Mouse (Mus musculus) adrenal gland, postnatal 25 days (tissue): Measurements from ENCODE around the gene Irx2. TPM values are rescaled to one million over a fixed set of nuclear protein-coding genes. Genes with fewer than 3 reads are reported as not detected.
A peak's percentile ranks its signal among the peaks of the same experiment; 100 is the strongest.

Experiments used
- DNase-seq: peaks from one replicate; pipeline ENCODE4 v3.0.0; 2021; ENCODE audit warnings: mixed read lengths
- total RNA-seq: library from RNA; stranded (reverse); gene quantifications from 2 replicates; pipeline ENCODE4 v1.2.3, GENCODE M21; 2021

Irx2 gene
- total RNA-seq, 1 experiment from 2014 or later: 0.15 TPM

DNA sequence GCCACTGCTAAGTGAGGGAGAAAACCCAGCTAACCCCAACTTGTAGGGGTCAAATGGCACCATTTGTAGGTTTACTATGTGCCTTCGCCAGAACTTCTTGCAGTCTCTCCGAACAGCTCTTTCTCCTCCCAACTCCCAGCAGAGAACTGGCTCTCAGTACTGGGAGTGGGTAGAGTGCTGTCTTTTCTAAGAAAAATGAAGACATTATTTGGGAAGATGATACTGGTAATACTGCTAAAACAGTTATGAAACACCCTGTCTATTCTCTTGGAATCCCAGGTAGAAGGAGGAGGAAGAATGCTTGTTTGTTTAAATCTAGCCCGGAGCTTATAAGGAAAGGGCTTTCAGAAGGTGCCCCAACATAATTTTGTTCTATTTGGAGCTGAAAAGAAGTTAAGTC lies 8.9 kb downstream of the Irx2 start:
- DNase-seq: no peak

DNA sequence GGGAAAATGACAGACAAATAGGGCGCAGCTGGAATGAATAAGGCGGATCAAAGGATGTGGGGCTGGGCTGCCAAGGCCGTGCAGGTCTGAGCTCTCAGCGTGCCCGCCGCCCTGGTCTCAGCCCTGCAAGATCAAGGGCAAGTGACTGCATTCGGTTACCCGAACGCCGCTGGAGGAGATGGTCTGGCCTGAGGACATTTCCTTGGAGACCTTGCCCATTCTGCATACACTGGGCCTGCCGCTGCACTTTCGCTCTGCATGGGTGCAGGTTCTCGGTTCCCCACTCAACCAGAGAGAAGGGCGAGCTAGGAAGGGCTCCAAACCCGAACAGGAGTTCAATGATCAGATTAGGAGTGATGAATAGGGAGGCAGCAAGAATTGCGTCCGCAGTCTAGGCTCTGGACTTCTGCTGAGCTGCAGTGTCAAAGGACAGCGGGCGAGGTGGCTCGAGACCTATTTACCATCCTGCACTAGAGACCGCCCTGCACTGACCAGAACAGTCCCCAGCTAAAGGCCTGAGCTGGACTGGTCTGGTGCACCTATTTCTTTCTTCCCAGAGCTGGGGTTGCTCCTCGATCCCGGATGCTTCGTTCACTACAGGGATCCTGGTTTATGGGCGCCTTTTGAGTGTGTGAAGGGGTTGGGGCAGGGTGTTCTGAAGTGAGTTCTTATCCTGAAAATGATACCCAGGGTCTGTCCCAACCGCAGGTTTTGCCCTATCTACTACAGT lies 9.9 kb downstream of the Irx2 start:
- DNase-seq: no peak

DNA sequence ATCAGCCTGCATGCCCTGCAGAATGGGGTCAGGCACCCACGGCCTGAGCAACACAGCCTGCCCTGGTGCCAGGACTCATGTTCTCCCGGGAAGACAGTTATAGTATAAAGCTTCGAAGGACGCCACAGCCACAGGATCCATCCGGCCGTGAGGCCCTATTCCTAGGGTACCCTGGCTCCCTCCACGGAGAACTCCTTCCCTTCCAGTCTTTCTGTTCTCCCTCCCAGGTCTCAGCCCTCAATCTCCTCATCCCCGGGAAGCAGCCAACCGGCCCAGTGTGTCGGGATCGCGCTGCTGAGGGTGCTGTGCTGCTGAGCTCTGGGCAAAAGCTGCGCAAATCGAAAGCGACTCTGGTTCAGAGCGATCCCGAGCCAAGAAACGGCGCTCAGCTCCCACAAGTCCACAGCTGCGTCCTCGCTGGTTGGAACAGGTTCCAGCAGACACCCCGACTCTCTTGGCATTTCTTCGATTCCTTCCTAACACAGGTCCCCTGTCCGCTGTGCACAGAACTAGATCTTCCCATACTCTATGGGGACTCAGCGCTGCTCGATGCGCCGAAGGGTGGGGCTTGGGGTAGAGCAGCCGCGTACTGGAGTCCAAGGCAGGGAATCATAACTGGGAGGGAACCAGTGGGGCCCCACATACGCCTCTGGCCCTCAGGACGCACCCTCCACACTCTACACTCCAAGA lies 11.0 kb downstream of the Irx2 start:
- peak; percentile 10 for DNase-seq

DNA sequence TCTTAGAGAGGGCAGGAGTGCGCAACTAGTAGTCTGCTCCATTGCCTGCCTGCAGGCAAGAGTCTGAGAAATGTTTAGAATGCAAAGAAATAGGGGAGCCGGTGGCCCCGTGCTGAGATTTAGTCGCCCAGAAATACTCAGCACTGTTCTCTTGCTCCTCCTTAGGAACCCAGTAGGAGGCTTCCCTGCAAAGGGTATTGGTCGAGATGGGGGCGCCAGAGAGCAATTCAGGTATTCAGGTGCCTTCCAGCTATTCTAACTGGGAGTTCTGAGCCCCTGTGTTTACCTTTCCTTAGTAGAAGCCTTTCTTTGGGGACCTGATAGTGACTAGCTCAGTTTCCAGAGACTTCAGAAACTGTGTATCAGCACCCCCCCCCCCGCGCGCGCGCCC lies 11.5 kb downstream of the Irx2 start:
- peak; percentile 25 for DNase-seq

DNA sequence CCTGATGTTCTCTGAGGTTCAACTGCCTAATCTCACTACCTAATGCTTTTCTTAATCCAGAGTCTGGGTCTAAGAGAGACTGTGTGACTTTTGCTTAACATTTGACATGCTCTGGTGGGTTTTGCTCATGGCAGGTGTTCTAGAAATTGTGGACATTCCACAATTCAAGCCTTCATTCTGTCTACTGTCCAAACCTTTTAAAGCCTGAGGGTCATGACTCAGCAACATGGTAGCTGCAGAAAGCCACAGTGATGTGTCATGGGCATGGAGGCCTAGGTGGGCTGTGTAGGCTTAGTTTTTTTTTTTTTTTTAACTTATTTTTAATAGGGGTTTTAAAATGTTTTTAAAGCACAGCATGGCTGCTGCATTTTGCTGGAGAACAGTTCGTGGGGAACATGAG lies 27.8 kb downstream of the Irx2 start:
- no peak for DNase-seq

DNA sequence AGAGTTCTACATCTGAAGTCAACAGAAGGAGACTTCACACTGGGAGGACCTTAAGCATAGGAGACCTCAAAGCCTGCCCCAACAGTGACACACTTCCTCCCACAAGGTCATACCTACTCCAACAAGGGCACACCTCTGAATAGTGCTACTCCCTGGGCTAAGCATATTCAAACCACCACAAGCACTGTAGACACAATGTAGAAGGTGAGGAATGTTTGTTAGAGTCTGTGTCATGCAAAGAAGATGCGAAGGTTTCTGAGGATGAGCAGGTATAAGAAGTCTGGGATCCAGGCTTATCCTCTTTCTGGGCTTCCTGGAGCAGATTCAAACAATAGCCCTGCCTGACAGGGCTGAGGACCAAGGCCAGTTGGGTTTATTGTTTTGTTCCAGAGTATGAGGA lies 47.2 kb downstream of the Irx2 start:
- no peak for DNase-seq
